Mouse (Mus musculus): ENCODE results near the gene Sp6. TPM values are rescaled to one million over a fixed set of nuclear protein-coding genes. Genes with fewer than 3 reads are reported as not detected.

Gene Sp6
- polyA plus RNA-seq, 1 experiment from 2014 or later = 30.4 TPM

DNA sequence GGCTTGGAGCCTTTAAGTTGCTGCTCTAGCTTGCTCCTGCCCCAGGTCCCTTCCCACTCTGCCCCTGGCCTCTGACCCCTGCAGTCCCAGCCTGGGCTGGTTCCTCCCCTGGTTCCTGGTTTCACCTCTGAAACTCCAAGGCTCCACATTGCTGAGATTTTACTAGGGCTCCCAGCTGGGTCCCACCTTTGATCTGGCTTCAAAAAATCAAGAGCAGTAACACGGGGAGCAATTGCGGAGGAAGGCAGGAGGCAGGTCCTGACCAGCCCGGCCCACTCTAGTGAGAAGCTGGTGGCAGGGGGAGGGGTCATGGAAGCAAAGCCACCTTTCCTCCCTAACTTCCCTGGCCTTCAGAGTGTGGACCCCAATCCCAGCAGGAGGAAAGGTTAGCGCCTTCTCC is 28.3 kb upstream of the Sp6 start:
- H3K27ac ChIP-seq = no peak overlapping the region
- no peaks in the 10 kb centered on the region for H3K9me3 ChIP-seq
- H3K9ac ChIP-seq = no peak overlapping the region
- H3K4me1 ChIP-seq = peaks cover 35% of the 10 kb centered on the region
- no peak for ATAC-seq (ENCODE audit: insufficient number of reproducible peaks, low FRiP score, low TSS enrichment, low read depth)
- H3K4me2 ChIP-seq = no peak overlapping the region
- no peak overlapping the region for H3K4me3 ChIP-seq
- no peaks in the 10 kb centered on the region for H3K36me3 ChIP-seq
- 16% methylated on average over 4 of the region's 4 CpGs for WGBS
- H3K27me3 ChIP-seq = peaks cover 29% of the 10 kb centered on the region

DNA sequence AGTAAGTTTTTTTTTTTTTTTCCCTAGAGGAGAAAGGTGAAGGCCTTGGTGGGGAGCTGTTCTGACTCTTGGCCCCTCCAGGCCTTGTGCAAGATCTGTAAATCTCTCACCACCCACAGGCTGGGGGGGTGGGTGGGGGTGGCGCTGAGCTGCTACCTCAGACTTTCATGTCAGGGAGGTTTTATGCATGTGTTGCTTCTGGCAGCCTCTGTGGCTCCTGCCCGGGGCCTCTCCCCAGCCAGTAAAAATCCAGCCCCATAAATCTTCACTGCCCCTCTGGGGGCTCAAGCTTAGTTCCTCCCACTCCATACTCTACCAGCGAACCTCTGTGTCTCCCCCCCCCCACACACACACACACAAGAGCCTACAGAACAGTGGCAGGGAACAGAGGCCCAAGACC is 26.7 kb upstream of the Sp6 start:
- Histone ChIP-seq H3K4me2 (0 out of 2 replicates have a peak overlapping the region, but pooled peaks have one; percentile 6), H3K36me3 (no peaks in the 10 kb centered on the region), H3K4me1 (peaks cover 35% of the 10 kb centered on the region), H3K9ac (no peak overlapping the region), H3K27ac (no peak overlapping the region), H3K27me3 (peaks cover 29% of the 10 kb centered on the region), H3K4me3 (no peak overlapping the region), H3K9me3 (no peaks in the 10 kb centered on the region)
- ATAC-seq (ENCODE audit: insufficient number of reproducible peaks, low FRiP score, low TSS enrichment, low read depth) = peak; percentile 40; the same call in 1 of the 2 replicates
- WGBS = 5% methylated on average over 3 of the region's 3 CpGs

DNA sequence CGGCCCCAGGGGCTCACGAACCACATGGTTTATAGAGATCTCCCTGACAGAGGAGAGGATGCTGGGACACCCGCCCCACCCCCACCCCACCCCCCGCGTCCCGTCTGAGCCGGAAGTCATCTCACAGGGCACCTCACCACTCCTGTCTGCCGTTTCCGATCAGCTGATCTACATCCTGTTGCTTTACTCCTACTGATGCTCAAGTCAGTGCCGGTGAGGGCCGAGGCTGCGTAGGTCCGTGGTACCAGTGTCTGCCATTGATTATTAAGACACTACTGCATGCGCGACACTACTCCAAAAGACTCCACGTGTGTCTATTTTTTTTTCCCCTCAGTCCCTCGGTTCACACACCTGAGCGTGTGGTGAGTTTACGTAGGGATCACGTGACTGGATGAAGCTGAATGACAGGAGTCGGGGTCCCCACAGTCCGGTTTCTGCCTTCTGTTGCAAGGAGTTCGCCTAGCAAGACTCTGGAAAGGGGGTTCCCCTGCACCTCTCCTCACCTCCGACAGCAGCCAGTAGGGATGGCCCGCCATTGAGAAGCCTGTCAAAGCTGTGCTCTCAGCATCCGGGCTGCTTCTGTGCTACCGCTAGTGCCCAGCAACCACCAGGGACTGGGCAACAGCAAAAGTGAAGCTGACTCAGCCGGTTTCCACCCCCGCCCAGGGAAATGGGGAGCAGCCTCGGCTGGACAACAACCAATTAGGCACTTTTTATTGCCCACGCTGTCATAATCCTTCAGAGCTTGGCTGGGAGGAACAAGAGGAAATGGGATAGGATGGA is 25.1 kb upstream of the Sp6 start:
- Histone ChIP-seq H3K4me3 (peak overlapping the region; percentile 16), H3K4me2 (peak overlapping the region; percentile 41), H3K9ac (no peak overlapping the region), H3K4me1 (peaks cover 40% of the 10 kb centered on the region), H3K27ac (no peak overlapping the region), H3K36me3 (no peaks in the 10 kb centered on the region), H3K9me3 (no peaks in the 10 kb centered on the region), H3K27me3 (peaks cover 42% of the 10 kb centered on the region)
- 4% methylated on average over 31 of the region's 31 CpGs for WGBS
- no peak for ATAC-seq (ENCODE audit: insufficient number of reproducible peaks, low FRiP score, low TSS enrichment, low read depth)

DNA sequence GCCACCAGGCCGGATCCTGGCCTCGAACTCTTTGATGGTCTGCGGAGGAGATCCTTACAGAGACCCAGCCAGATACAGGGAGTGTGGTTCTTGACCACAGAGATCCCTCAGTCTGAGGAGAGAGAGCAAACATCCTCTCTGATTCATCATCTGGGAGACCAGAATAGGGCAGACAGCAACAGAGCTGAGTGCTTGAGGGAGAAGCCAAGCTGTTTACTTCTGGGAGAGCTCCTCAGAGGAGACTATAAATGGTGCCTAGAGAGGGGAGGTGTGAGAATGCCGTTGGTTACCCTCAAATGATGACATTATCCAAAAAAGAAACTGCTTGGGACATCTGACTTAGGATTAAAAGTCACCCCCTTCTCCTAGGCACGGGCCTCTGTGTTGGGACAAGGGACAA is 21.7 kb upstream of the Sp6 start:
- Histone ChIP-seq H3K27ac (no peak overlapping the region), H3K4me3 (no peak overlapping the region), H3K9me3 (no peaks in the 10 kb centered on the region), H3K27me3 (peaks cover 56% of the 10 kb centered on the region), H3K9ac (no peak overlapping the region), H3K4me1 (peaks cover 25% of the 10 kb centered on the region), H3K36me3 (no peaks in the 10 kb centered on the region), H3K4me2 (no peak overlapping the region)
- ATAC-seq (ENCODE audit: insufficient number of reproducible peaks, low FRiP score, low TSS enrichment, low read depth) = no peak
- 68% methylated on average over 5 of the region's 5 CpGs for WGBS

GRCm38 (mm10) chr11:96992722-96993311 is 20.4 kb upstream of the Sp6 start:
- Histone ChIP-seq H3K4me1 (peaks cover 22% of the 10 kb centered on the region), H3K4me2 (no peak overlapping the region), H3K36me3 (no peaks in the 10 kb centered on the region), H3K4me3 (no peak overlapping the region), H3K27me3 (peaks cover 68% of the 10 kb centered on the region), H3K27ac (no peak overlapping the region), H3K9me3 (no peaks in the 10 kb centered on the region), H3K9ac (no peak overlapping the region; the same call in 1 of the 2 replicates)
- ATAC-seq (ENCODE audit: insufficient number of reproducible peaks, low FRiP score, low TSS enrichment, low read depth) = no peak
- 25% methylated on average over 8 of the region's 8 CpGs for WGBS

- WGBS = 36% methylated on average over 5 of the region's 5 CpGs
These were observed 18.2 kb upstream of the Sp6 start for GRCm38 (mm10) chr11:96995031-96995430.

GRCm38 (mm10) chr11:96995836-96996772 is 17.1 kb upstream of the Sp6 start:
- Histone ChIP-seq H3K4me2 (no peak overlapping the region), H3K36me3 (no peaks in the 10 kb centered on the region), H3K27me3 (peaks cover 66% of the 10 kb centered on the region), H3K9me3 (no peaks in the 10 kb centered on the region), H3K9ac (no peak overlapping the region), H3K27ac (no peak overlapping the region), H3K4me1 (peaks cover 15% of the 10 kb centered on the region), H3K4me3 (no peak overlapping the region)
- ATAC-seq (ENCODE audit: insufficient number of reproducible peaks, low FRiP score, low TSS enrichment, low read depth) = no peak
- 78% methylated on average over 15 of the region's 15 CpGs for WGBS

More at GRCm38 (mm10) chr11:96995031-96995430, 18.2 kb upstream of the Sp6 start:
- Histone ChIP-seq H3K4me2 (no peak overlapping the region), H3K36me3 (no peaks in the 10 kb centered on the region), H3K4me1 (peaks cover 15% of the 10 kb centered on the region), H3K27ac (no peak overlapping the region), H3K4me3 (no peak overlapping the region), H3K9me3 (no peaks in the 10 kb centered on the region), H3K9ac (no peak overlapping the region), H3K27me3 (peaks cover 63% of the 10 kb centered on the region)
- no peak for ATAC-seq (ENCODE audit: insufficient number of reproducible peaks, low FRiP score, low TSS enrichment, low read depth)

- ATAC-seq (ENCODE audit: insufficient number of reproducible peaks, low FRiP score, low TSS enrichment, low read depth) = no peak
- Histone ChIP-seq H3K9ac (0 out of 2 replicates have a peak overlapping the region, but pooled peaks have one; percentile 0), H3K4me1 (peaks cover 15% of the 10 kb centered on the region), H3K4me3 (peak overlapping the region; percentile 28), H3K27ac (no peak overlapping the region), H3K27me3 (peaks cover 69% of the 10 kb centered on the region), H3K9me3 (no peaks in the 10 kb centered on the region), H3K36me3 (no peaks in the 10 kb centered on the region), H3K4me2 (peak overlapping the region; percentile 52)
- 16% methylated on average over 17 of the region's 17 CpGs for WGBS
These were observed 16.3 kb upstream of the Sp6 start for GRCm38 (mm10) chr11:96996773-96997379.

DNA sequence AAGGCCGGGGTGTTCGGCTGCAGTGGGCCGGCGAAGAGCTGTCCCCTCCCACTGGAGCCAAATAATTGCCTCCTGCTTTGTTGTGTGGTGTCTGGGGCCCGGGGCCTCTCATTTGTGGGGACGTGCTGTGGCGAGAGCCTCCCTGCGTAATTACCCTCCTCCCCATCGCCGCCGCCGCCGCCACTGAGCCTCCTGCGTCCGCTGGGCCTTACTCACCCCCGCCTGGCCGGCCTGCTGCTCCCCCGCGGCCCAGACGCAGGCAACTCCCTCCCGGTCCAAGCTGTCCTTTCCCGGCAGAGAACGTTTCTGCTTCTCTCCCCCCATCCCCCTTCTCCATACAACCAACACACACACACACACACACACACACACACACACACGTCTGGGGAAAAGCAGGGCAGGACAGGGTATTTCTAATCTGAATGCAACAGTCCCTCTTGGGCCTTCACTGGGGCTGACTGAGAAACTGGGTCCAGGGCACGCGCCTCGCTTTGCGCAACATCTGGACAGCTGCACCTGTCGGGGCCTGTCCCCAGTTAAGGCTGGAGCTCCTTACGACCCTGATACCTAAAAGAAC is 15.7 kb upstream of the Sp6 start:
- Histone ChIP-seq H3K4me3 (peak overlapping the region; percentile 28), H3K27me3 (peaks cover 69% of the 10 kb centered on the region), H3K9me3 (no peaks in the 10 kb centered on the region), H3K9ac (0 out of 2 replicates have a peak overlapping the region, but pooled peaks have one; percentile 0), H3K4me2 (peak overlapping the region; percentile 52), H3K27ac (no peak overlapping the region), H3K4me1 (peaks cover 15% of the 10 kb centered on the region), H3K36me3 (no peaks in the 10 kb centered on the region)
- WGBS = 6% methylated on average over 28 of the region's 30 CpGs
- no peak for ATAC-seq (ENCODE audit: insufficient number of reproducible peaks, low FRiP score, low TSS enrichment, low read depth)

- no peak overlapping the region for H3K4me3 ChIP-seq
- H3K27me3 ChIP-seq = peaks cover 44% of the 10 kb centered on the region
- ATAC-seq (ENCODE audit: insufficient number of reproducible peaks, low FRiP score, low TSS enrichment, low read depth) = no peak
- no peak overlapping the region for H3K4me2 ChIP-seq
- H3K27ac ChIP-seq = no peak overlapping the region
- no peaks in the 10 kb centered on the region for H3K36me3 ChIP-seq
- H3K9ac ChIP-seq = no peak overlapping the region
- no peaks in the 10 kb centered on the region for H3K9me3 ChIP-seq
- 28% methylated on average over 5 of the region's 5 CpGs for WGBS
- no peaks in the 10 kb centered on the region for H3K4me1 ChIP-seq
These were observed 10.0 kb upstream of the Sp6 start for GRCm38 (mm10) chr11:97003170-97003569.
